Mouse (Mus musculus) right cerebral cortex, postnatal 36 days (tissue): Measurements from ENCODE around the gene Taf13.
"Not testable (repeated sequence)": the region's sequence is repeated elsewhere in the genome, so short reads cannot be mapped to it uniquely, and the experiment has no call there.

Source experiments
- DNase-seq, 2 experiments: peaks; one replicate each; pipeline ENCODE4 v3.0.0; 2022; ENCODE audit warnings: low spot score in 2 of 2, mixed read lengths in 1 of 2

Gene Taf13

GRCm38 (mm10) chr3:108571443-108572294 is at the start of gene Taf13:
TSS of gene Taf13 (plus strand) at chr3:108571698.
- DNase-seq, result peak; percentile 95 to 97

- DNase-seq, result no peak
Observed at GRCm38 (mm10) chr3:108523415-108523814, 48.1 kb upstream of the Taf13 start.

GRCm38 (mm10) chr3:108528489-108528888 is 43.0 kb upstream of the Taf13 start:
- no peak for DNase-seq

GRCm38 (mm10) chr3:108533114-108533885 is 38.2 kb upstream of the Taf13 start:
- no peak for DNase-seq

GRCm38 (mm10) chr3:108533951-108534350 is 37.5 kb upstream of the Taf13 start, which contains the start of gene 1700013F07Rik:
TSS of gene 1700013F07Rik (plus strand) at chr3:108534150.
- DNase-seq, result no peak

GRCm38 (mm10) chr3:108535896-108536516 is 35.5 kb upstream of the Taf13 start:
- DNase-seq, result no peak

GRCm38 (mm10) chr3:108536517-108537260 is 34.8 kb upstream of the Taf13 start, which contains the start of gene 5330417C22Rik:
TSS of gene 5330417C22Rik (minus strand) at chr3:108536536.
- DNase-seq, result peak; percentile 94 to 95

- peak; percentile 84 to 90 for DNase-seq
Observed at GRCm38 (mm10) chr3:108537303-108537702, 34.2 kb upstream of the Taf13 start.

GRCm38 (mm10) chr3:108542299-108542698 is 29.2 kb upstream of the Taf13 start:
- DNase-seq, result no peak

GRCm38 (mm10) chr3:108554111-108554561 is 17.4 kb upstream of the Taf13 start:
- peak in 1 of 2 experiments; percentile 14 for DNase-seq

- DNase-seq, result peak; percentile 91
Observed at GRCm38 (mm10) chr3:108554587-108555312, 16.7 kb upstream of the Taf13 start.

GRCm38 (mm10) chr3:108557888-108558287 is 13.6 kb upstream of the Taf13 start:
- DNase-seq, result no peak

GRCm38 (mm10) chr3:108562133-108562730 is 9.3 kb upstream of the Taf13 start, which contains the start of gene Tmem167b:
TSS of gene Tmem167b (minus strand) at chr3:108562466.
- DNase-seq, result peak; percentile 95 to 97

- no peak for DNase-seq
Observed at GRCm38 (mm10) chr3:108562777-108563271, 8.7 kb upstream of the Taf13 start.

- DNase-seq, result peak; percentile 62 to 70
Observed at GRCm38 (mm10) chr3:108563309-108563708, 8.2 kb upstream of the Taf13 start.

- DNase-seq, result peak in 1 of 2 experiments; percentile 34
Observed at GRCm38 (mm10) chr3:108567990-108568877, 3.3 kb upstream of the Taf13 start.

- not testable (repeated sequence) for DNase-seq
Observed at GRCm38 (mm10) chr3:108569636-108570035, 1.9 kb upstream of the Taf13 start.

GRCm38 (mm10) chr3:108570813-108571212 is 685 bp upstream of the Taf13 start:
- DNase-seq, result no peak
